ENCODE assay signal across 9 mouse cellular contexts in genomic region chr12:28831066-28831733, GRCm38 (mm10).
A peak's percentile ranks its signal among the peaks of the same experiment; 100 is the strongest.
DNase-seq lines count a peak whose midpoint lies in the region; ATAC-seq and TF ChIP-seq lines count a peak whose summit lies in the region.
"Had no signal": no experiment of that assay in that cellular context is flagged by ENCODE, and none has a peak within 500 bp of the region (broad histone marks: within the 10 kb centered on the region; RNA-seq: fewer than 3 reads in every experiment).

No protein-coding gene starts in this region.

- no peaks in the 10 kb centered on the region for H3K9me3 ChIP-seq in kidney, embryonic 15.5 days (replicated peaks)
- H3K9me3 ChIP-seq in liver, embryonic 14.5 days (ENCODE audit: control insufficient read depth, low read length): no peaks in the 10 kb centered on the region

- TF ChIP-seq CTCF in spleen, adult 2 months (IDR thresholded peaks at IDR 0.05; ENCODE audit: extremely low read depth, insufficient read depth, insufficient read length, insufficient replicate concordance): peak; percentile 37; the same call in 1 of the 2 replicates
- TF ChIP-seq CTCF in liver, embryonic 14.5 days (IDR thresholded peaks at IDR 0.05; ENCODE audit: low read depth): peak; percentile 79

- TF ChIP-seq EP300 in liver, embryonic 14.5 days (IDR thresholded peaks at IDR 0.05; ENCODE audit: low read depth): no peak

- H3K36me3 ChIP-seq in spleen, adult 2 months (ENCODE audit: control insufficient read depth, insufficient read depth, low read length): peaks cover 2% of the 10 kb centered on the region; the same call in 1 of the 2 replicates
- H3K36me3 ChIP-seq in kidney, embryonic 15.5 days: 0 out of 2 replicates have a peak, but pooled peaks cover 5% of the 10 kb centered on the region
- H3K36me3 ChIP-seq in liver, embryonic 14.5 days (replicated peaks; ENCODE audit: control insufficient read depth, insufficient read depth, low read depth): no peaks in the 10 kb centered on the region

- H3K9ac ChIP-seq in kidney, embryonic 15.5 days: no peak overlapping the region
- H3K9ac ChIP-seq in liver, embryonic 14.5 days (replicated peaks): no peak overlapping the region

- no peak overlapping the region for H3K27ac ChIP-seq in spleen, adult 2 months (ENCODE audit: insufficient read depth, low read length)
- no peak overlapping the region for H3K27ac ChIP-seq in kidney, embryonic 15.5 days
- no peak overlapping the region for H3K27ac ChIP-seq in liver, embryonic 14.5 days

- peaks cover 7% of the 10 kb centered on the region; the same call in 1 of the 2 replicates for H3K4me1 ChIP-seq in spleen, adult 2 months (ENCODE audit: control insufficient read depth, insufficient read depth, insufficient read length)
- H3K4me1 ChIP-seq in kidney, embryonic 15.5 days: no peaks in the 10 kb centered on the region
- no peaks in the 10 kb centered on the region; a peak in 1 of 4 replicates for H3K4me1 ChIP-seq in liver, embryonic 14.5 days (replicated peaks; ENCODE audit: control insufficient read depth in 2 of 2, insufficient read depth in 2 of 2, low read length in 1 of 2)

- no peak overlapping the region for H3K4me3 ChIP-seq in spleen, adult 2 months (ENCODE audit: extremely low read depth, insufficient read depth, insufficient read length)
- H3K4me3 ChIP-seq in kidney, embryonic 15.5 days (replicated peaks): no peak overlapping the region
- H3K4me3 ChIP-seq in liver, embryonic 14.5 days (ENCODE audit: insufficient read depth in 1 of 2, low read depth in 2 of 2, low read length in 2 of 2): no peak overlapping the region
- H3K4me3 ChIP-seq: erythroblast, embryonic 14.5 days had no signal

- TF ChIP-seq POLR2A in spleen, adult 2 months (IDR thresholded peaks at IDR 0.05; ENCODE audit: low read depth, low read length): no peak

- no peaks in the 10 kb centered on the region for H3K27me3 ChIP-seq in spleen, adult 2 months (ENCODE audit: control insufficient read depth, insufficient read depth, low read length)
- no peaks in the 10 kb centered on the region for H3K27me3 ChIP-seq in kidney, embryonic 15.5 days
- no peaks in the 10 kb centered on the region for H3K27me3 ChIP-seq in liver, embryonic 14.5 days (ENCODE audit: control insufficient read depth, insufficient read depth, low read length)

- 81% methylated on average over 7 of the region's 7 CpGs for WGBS in spleen, adult 2 months
- 35% methylated on average over 7 of the region's 7 CpGs for WGBS in kidney, embryonic 15.5 days
- WGBS in liver, embryonic 14.5 days (ENCODE audit: insufficient replicate concordance): 46% methylated on average over 7 of the region's 7 CpGs

- no peak overlapping the region for H3K4me2 ChIP-seq in kidney, embryonic 15.5 days
- H3K4me2 ChIP-seq in liver, embryonic 14.5 days (ENCODE audit: low read depth): no peak overlapping the region

- peak; percentile 64; the same call in 1 of the 2 replicates for ATAC-seq in kidney, embryonic 15.5 days (replicated peaks; ENCODE audit: low FRiP score)
- ATAC-seq in liver, embryonic 14.5 days (ENCODE audit: insufficient read depth): no peak

- no peak for DNase-seq in spleen, adult 2 months (ENCODE audit: low read depth in 1 of 2, low spot score in 2 of 2)
- no peak for DNase-seq in spleen, adult 18-20 months
- peak; percentile 86 for DNase-seq in brain, adult 2 months (ENCODE audit: low read depth, low spot score)
- peak; percentile 40 to 44 for DNase-seq in frontal cortex, postnatal 14 days (ENCODE audit: low spot score in 2 of 2)
- DNase-seq in liver, embryonic 14.5 days (ENCODE audit: low read depth in 3 of 3, low spot score in 3 of 3): no peak
- peak; percentile 72 to 81 for DNase-seq in right cerebral cortex, adult 2 months (ENCODE audit: low spot score in 2 of 2)
- no peak for DNase-seq in spleen, adult 12 weeks (ENCODE audit: low spot score)

Comparison
In these comparisons a context has a peak if more than half of its experiments do, and no peak if none do; other contexts are left out.
1. DNase-seq: peak in brain, adult 2 months (single experiment), frontal cortex, postnatal 14 days (2 of 2) and right cerebral cortex, adult 2 months (2 of 2); none in spleen, adult 2 months (0 of 2), spleen, adult 18-20 months (0 of 2), liver, embryonic 14.5 days (0 of 3) and spleen, adult 12 weeks (single experiment).